ENCODE assay signal across 7 mouse cellular contexts in the genomic region with DNA sequence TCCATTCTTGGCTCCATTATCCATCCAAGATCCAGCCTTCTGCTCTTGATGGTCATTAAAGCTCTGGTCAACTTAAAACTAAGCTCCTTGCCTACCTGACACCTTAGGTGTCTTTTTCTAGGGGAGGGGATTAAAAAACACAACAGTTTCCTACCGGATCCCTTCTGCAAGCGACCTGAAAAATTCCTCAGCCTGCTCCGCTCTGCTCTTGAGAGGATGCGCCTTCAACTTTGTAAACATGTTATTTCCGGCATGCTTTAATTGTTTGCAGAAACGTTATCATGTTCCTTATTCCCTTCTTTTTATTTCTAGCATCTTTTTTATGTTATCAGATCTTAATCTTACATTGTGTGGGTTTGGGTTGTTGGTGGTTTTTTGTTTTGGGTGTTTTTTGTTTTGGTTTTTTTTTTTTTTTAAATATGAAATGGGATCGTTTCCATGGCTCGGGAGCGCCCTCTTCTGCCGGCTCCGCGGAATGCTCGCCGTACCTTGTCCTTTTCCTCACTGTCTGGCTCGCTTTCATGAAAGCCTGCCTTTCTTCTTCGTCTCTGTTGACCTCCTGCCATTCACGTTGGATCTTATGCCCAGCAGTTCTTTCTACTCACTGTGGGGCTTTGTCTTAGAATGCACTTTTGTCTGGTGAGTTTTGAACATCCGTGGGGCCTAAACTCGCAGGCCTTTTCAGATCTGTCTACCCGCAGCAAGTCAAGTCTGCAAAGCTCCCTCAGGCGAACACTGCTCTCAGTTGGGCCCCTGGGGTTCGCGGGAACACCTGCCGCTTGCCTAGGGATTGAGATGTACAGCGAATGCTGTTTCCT.
DNase-seq lines count a peak whose midpoint lies in the region; ATAC-seq lines count a peak whose summit lies in the region.

No protein-coding gene starts in this region.

- no peak overlapping the region for H3K9ac ChIP-seq in stomach, embryonic 14.5 days (replicated peaks; ENCODE audit: low read depth, low read length)

- H3K27ac ChIP-seq in midbrain, embryonic 10.5 days (replicated peaks), result peak overlapping the region; percentile 58
- no peak overlapping the region for H3K27ac ChIP-seq in stomach, embryonic 14.5 days (ENCODE audit: low read length)

- intact Hi-C loops in gastrocnemius, postnatal 36 days (cut with DNase I), result no loop called here
- intact Hi-C loops in left cerebral cortex, postnatal 4 days (cut with DNase I), result no loop called here

- peak overlapping the region; percentile 14 for H3K4me2 ChIP-seq in stomach, embryonic 14.5 days (replicated peaks; ENCODE audit: low read depth, low read length)

- peaks cover 4% of the 10 kb centered on the region; the same call in 1 of the 2 replicates for H3K4me1 ChIP-seq in midbrain, embryonic 10.5 days
- H3K4me1 ChIP-seq in stomach, embryonic 14.5 days (ENCODE audit: control insufficient read depth, insufficient read depth, low read length), result no peaks in the 10 kb centered on the region

- peak overlapping the region; percentile 38; the same call in 1 of the 2 replicates for H3K4me3 ChIP-seq in midbrain, embryonic 10.5 days
- no peak overlapping the region for H3K4me3 ChIP-seq in stomach, embryonic 14.5 days (ENCODE audit: low read depth, low read length)

- DNase-seq in adrenal gland, adult 2 months, result peak; percentile 27
- DNase-seq in cerebellum, postnatal 4 days (ENCODE audit: low spot score in 2 of 2), result peak; percentile 67 to 81
- peak; percentile 8 to 28 for DNase-seq in gastrocnemius, postnatal 36 days
- peak; percentile 6 for DNase-seq in kidney, adult 11 months
- peak; percentile 75 for DNase-seq in left cerebral cortex, postnatal 4 days
- DNase-seq in midbrain, embryonic 10.5 days (ENCODE audit: low spot score), result peak; percentile 60

- 13% methylated on average over 25 of the region's 25 CpGs for WGBS in midbrain, embryonic 10.5 days
- 11% methylated on average over 25 of the region's 25 CpGs for WGBS in stomach, embryonic 14.5 days

- no peaks in the 10 kb centered on the region for H3K36me3 ChIP-seq in midbrain, embryonic 10.5 days
- H3K36me3 ChIP-seq in stomach, embryonic 14.5 days (ENCODE audit: control insufficient read depth, insufficient read depth, low read length), result no peaks in the 10 kb centered on the region

- ATAC-seq in stomach, embryonic 14.5 days (ENCODE audit: insufficient number of reproducible peaks, insufficient read depth, low FRiP score, low read depth), result no peak

- H3K9me3 ChIP-seq in midbrain, embryonic 10.5 days (replicated peaks), result 0 out of 2 replicates have a peak, but pooled peaks cover 4% of the 10 kb centered on the region
- H3K9me3 ChIP-seq in stomach, embryonic 14.5 days (ENCODE audit: control insufficient read depth, low read depth, low read length), result peaks cover 5% of the 10 kb centered on the region; the same call in 1 of the 2 replicates

- H3K27me3 ChIP-seq in midbrain, embryonic 10.5 days (ENCODE audit: low read depth, poor library complexity, severe bottlenecking), result no peaks in the 10 kb centered on the region
- no peaks in the 10 kb centered on the region for H3K27me3 ChIP-seq in stomach, embryonic 14.5 days (ENCODE audit: control insufficient read depth, insufficient read depth, low read length)

Comparison
In these comparisons a context has a peak if more than half of its experiments do, and no peak if none do; other contexts are left out.
1. DNase-seq: peak in every context shown above with its lines; median percentile 75 in left cerebral cortex, postnatal 4 days; 74 in cerebellum, postnatal 4 days; 60 in midbrain, embryonic 10.5 days; 27 in adrenal gland, adult 2 months; 18 in gastrocnemius, postnatal 36 days; 6 in kidney, adult 11 months.